Mouse (Mus musculus): ENCODE results near the gene Gm21988.

GRCm38 (mm10) chr11:70265819-70266218 lies 26.2 kb upstream of the Gm21988 start:
- no peak for TF ChIP-seq CTCF (IDR thresholded peaks at IDR 0.05; ENCODE audit: low read depth, low read length)
- no peak for TF ChIP-seq POLR2A (IDR thresholded peaks at IDR 0.05; ENCODE audit: borderline replicate concordance, low read depth, low read length)

Data from bone marrow macrophage, adult 2 months (primary cell).